Mouse (Mus musculus) adrenal gland, adult 8-10 months (tissue): ENCODE results near the gene Olfr1184. TPM values are rescaled to one million over a fixed set of nuclear protein-coding genes. Genes with fewer than 3 reads are reported as not detected.
"Not testable (repeated sequence)": the region's sequence is repeated elsewhere in the genome, so short reads cannot be mapped to it uniquely, and the experiment has no call there.

Source experiments
- DNase-seq: peaks from one replicate; pipeline ENCODE4 v3.0.0; 2022
- total RNA-seq, 4 experiments: library from RNA; stranded (reverse); gene quantifications; 2 replicates each; pipeline ENCODE4 v1.2.4; 2022

Olfr1184 gene
- total RNA-seq = not detected

DNA sequence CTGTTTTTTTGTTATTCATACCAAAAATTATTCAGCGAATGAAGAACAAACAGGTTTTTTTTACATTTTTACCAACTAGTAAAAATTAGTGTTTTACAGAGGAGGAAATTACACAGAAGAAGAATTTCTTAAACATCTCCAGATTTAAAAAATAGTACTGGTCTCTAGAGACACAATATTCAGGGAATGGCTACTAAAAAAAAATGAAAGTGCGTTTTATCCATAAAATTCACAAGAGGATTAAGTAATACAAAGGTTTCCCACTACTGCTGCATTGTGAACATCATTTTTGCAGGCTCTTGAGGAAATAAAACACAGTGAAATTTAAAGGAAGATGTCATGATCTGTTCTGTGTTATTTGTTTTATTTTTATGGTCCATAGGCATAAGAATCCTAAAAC lies at the start of gene Olfr1184:
TSS of gene Olfr1184 (plus strand) at position 301 of the 400 bp plus-strand sequence.
- DNase-seq = no peak

DNA sequence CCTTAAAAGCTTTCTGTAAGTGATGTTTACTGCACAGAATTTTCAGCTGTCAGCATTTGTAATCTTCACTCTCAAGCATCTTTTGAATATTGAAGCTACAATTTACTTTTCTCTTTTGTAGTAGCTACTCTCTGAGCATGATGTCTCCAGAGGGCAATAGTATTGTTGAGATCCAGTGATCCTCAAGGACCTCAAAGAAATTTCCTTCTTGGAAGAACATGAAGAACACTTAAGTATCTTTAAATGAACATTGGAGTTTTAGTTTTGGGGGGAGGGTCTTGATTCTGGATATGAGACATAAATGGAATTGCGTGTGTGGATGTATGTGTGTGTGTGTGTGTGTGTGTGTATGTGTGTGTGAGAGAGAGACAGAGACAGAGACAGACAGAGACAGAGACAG lies 34.4 kb upstream of the Olfr1184 start, which contains the start of gene Gm13757:
TSS of gene Gm13757 (minus strand) at position 101 of the 400 bp plus-strand sequence.
- DNase-seq = no peak

DNA sequence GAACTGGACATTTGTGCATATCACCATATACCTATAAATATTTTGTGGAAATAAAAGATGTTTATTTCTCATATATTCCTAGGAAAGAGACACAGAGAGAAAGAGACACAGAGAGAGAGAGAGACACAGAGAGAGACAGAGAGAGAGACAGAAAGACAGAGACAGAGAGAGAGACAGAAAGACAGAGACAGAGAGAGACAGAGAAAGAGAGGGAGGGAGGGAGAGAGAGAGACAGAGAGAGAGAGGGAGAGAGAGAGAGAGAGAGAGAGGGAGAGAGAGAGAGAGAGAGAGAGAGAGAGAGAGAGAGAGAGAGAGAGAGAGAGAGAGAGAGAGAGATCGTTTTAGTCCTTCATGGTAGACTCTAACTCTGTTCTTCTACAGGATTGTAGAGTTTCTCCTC lies 28.8 kb upstream of the Olfr1184 start, which contains the start of gene Olfr1183:
TSS of gene Olfr1183 (plus strand) at position 301 of the 400 bp plus-strand sequence.
- DNase-seq = not testable (repeated sequence)

DNA sequence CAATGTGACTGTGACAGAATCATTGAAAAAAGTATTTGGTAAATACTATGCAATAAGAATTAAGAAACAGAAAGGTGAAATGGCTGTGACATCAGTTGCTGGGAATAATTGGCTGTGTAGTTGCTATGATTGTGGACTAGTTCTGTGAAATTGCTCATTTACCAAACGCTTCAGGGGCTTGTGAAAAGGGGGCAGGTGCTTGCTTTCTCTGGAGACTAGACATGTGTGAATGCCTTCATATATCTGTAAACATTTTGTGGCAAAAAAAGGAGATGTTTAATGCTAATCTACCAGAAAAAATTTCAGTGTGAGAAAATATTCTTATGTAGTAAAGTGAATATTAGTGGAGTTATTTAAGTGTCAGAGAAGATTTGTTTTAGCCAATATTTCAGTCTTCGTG lies 9.6 kb downstream of the Olfr1184 start, which contains the start of gene Olfr1185-ps1:
TSS of gene Olfr1185-ps1 (plus strand) at position 301 of the 400 bp plus-strand sequence.
- no peak for DNase-seq

DNA sequence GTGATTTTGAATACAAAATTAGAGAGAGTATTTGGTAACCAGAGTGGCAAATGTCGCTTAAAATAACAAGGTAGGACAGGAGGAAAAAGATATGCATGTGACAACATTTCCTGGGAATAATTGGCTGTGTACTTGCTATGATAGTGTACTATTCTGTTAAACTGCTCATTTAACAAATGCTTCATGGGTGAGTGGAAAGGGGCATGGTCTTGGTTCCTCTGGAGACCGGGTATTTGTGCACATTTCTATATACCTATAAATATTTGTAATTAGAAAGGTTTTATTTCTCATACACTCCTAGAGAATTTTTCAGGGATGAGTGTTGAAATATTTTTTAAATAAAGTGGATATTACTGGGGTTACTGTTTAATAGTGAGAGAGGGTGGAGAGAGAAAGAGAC lies 34.9 kb downstream of the Olfr1184 start, which contains the start of gene Olfr1186:
TSS of gene Olfr1186 (plus strand) at position 301 of the 400 bp plus-strand sequence.
- DNase-seq = no peak

DNA sequence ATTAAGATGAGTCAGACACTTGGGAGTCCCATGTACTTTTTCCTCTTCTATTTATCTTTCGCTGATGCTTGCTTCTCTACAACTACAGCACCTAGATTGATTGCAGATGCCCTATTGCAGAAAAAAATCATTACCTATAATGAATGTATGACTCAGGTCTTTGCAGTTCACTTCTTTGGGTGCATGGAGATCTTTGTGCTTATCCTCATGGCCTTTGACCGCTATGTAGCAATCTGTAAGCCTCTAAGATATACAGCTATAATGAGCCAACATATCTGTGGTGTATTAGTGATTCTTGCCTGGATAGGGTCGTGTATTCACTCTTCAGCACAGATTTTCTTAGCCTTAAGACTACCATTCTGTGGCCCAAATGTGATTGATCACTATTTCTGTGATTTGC lies 42.3 kb downstream of the Olfr1184 start:
- DNase-seq = no peak

Other genes with a start within 250 kb of the Olfr1184 start
- not detected for gene Olfr1173, start 203.7 kb upstream of the Olfr1184 start, total RNA-seq
- gene Olfr1174-ps, start 168.5 kb upstream of the Olfr1184 start, total RNA-seq = not detected
- gene Olfr1175-ps, start 156.4 kb upstream of the Olfr1184 start, total RNA-seq = under 1 TPM in 1 of 4 experiments, not detected in 3; 0.06 TPM
- not detected for gene Olfr1176, start 146.9 kb upstream of the Olfr1184 start, total RNA-seq
- not detected for gene Olfr1177-ps, start 137.1 kb upstream of the Olfr1184 start, total RNA-seq
- gene Olfr1178, start 96.5 kb upstream of the Olfr1184 start, total RNA-seq = not detected
- not detected for gene Olfr1179, start 77.1 kb upstream of the Olfr1184 start, total RNA-seq
- gene Olfr1180, start 64.4 kb upstream of the Olfr1184 start, total RNA-seq = not detected
- not detected for gene Olfr1181, start 57.4 kb upstream of the Olfr1184 start, total RNA-seq
- not detected for gene Gm13757, start 34.5 kb upstream of the Olfr1184 start, total RNA-seq
- not detected for gene Olfr1183, start 28.7 kb upstream of the Olfr1184 start, total RNA-seq
- gene Olfr1185-ps1, start 9.7 kb downstream of the Olfr1184 start, total RNA-seq = not detected
- gene Olfr1186, start 35.0 kb downstream of the Olfr1184 start, total RNA-seq = not detected
- gene Olfr1188, start 73.3 kb downstream of the Olfr1184 start, total RNA-seq = not detected
- gene Olfr1189, start 102.9 kb downstream of the Olfr1184 start, total RNA-seq = not detected
- gene Olfr1191-ps1, start 156.9 kb downstream of the Olfr1184 start, total RNA-seq = not detected
- gene Olfr1192-ps1, start 164.9 kb downstream of the Olfr1184 start, total RNA-seq = not detected
- not detected for gene Olfr1193, start 192.0 kb downstream of the Olfr1184 start, total RNA-seq
- gene Olfr1195, start 205.6 kb downstream of the Olfr1184 start, total RNA-seq = not detected
- gene Olfr1196, start 221.0 kb downstream of the Olfr1184 start, total RNA-seq = not detected
- not detected for gene Olfr1197, start 248.8 kb downstream of the Olfr1184 start, total RNA-seq